Mouse (Mus musculus) layer of hippocampus, adult 18-20 months (tissue): ENCODE data around the gene Kdelr1. TPM values are rescaled to one million over a fixed set of nuclear protein-coding genes. Genes with fewer than 3 reads are reported as not detected.
A peak's percentile ranks its signal among the peaks of the same experiment; 100 is the strongest.

Experiments used
- DNase-seq, 2 experiments: peaks; one replicate each; pipeline ENCODE4 v3.0.0; 2022; ENCODE audit warnings: low spot score in 2 of 2
- total RNA-seq, 2 experiments: library from RNA; stranded (reverse); gene quantifications; 2 replicates each; pipeline ENCODE4 v1.2.3; 2021

Kdelr1 gene
- total RNA-seq, 2 experiments from 2014 or later: 71.5 to 73.9 TPM

GRCm38 (mm10) chr7:45916056-45917003 is 43.8 kb downstream of the Kdelr1 start:
- peak; percentile 76 to 77 for DNase-seq

- DNase-seq: no peak
Measured at GRCm38 (mm10) chr7:45917004-45917704, 44.6 kb downstream of the Kdelr1 start.

DNA sequence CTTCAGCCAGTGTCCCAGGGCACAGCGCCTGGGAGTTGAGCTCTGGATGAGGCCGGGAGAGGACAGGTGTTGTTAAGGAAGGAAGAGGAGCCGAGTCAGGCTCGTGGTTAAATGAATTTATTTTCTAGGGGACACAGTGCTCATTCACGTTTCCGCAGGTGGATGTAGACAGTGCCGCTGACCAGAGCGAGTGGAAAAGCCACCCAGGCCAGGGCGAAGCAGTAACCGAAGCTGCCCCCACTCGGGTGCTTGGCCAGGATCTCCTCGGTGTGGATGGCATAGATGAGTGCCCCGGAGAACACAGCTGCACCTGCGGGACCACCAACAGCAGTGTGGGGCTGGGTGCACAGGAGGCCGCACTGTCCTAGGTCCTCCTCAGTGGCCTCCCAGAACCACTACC is 45.4 kb downstream of the Kdelr1 start:
- no peak for DNase-seq

GRCm38 (mm10) chr7:45919083-45919671 is 46.6 kb downstream of the Kdelr1 start:
- DNase-seq: no peak

DNA sequence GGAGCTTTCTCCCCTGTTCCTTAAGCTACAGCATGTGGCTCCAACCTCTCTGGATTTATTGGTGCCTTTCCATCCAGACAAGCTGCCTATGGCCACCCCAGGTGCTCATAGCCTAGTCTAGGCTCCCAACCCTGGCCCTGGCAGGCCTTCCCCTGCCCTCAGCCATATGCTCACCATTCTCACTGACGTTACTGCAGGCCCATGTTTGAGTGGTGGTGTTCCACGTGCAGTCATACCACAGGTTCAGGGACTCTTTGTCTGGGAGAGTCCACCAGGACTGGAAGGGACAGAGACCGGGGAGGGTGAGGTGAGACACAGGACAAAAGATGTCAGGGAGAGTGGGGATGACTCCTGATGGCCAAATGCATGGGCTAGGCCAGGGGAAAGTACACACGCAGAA is 47.2 kb downstream of the Kdelr1 start:
- DNase-seq: no peak

GRCm38 (mm10) chr7:45920583-45921241 is 48.1 kb downstream of the Kdelr1 start:
- DNase-seq: no peak

GRCm38 (mm10) chr7:45921242-45921621 is 48.7 kb downstream of the Kdelr1 start, which contains the start of gene Emp3:
TSS of gene Emp3 (minus strand) at chr7:45921404.
- no peak for DNase-seq

DNA sequence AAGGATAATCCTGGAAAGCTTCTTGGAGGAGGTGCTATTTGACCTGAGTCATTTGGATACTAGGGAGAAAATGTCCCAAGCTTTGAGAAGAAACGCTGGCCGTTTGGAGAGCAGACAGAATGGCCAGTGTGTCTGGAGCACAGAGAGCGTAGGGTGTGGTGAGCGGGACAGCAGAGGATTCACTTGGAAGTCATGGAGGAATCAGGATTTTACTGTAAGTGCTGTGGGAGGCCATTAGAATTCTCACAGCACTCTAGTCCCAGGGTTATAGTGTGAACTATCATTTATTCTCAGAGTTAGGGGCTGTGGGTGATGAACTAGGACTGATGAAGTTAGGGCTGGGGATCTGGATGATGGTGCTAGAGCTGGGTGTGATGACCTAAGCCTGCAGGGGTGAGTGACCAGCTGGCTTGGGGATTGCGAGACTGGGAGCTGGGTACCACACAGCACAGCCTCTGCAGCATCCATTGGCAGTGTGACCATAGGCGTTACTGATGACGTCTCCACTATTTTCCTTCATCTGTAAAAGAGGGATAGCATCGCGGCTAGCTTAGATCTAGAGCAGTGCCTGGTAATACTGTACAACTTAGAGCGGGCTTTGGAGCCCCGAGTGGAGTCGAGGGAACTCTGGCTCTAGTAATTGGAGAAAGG is 49.5 kb downstream of the Kdelr1 start:
- DNase-seq: no peak

GRCm38 (mm10) chr7:45922928-45923761 is 50.6 kb downstream of the Kdelr1 start:
- peak; percentile 89 to 97 for DNase-seq

- DNase-seq: peak in 1 of 2 experiments; percentile 34
Measured at GRCm38 (mm10) chr7:45923762-45924428, 51.3 kb downstream of the Kdelr1 start, which contains the start of gene Ccdc114. TSS of gene Ccdc114 (plus strand) at chr7:45924072.

GRCm38 (mm10) chr7:45924429-45924816 is 51.9 kb downstream of the Kdelr1 start:
- no peak for DNase-seq

GRCm38 (mm10) chr7:45928626-45929295 is 56.2 kb downstream of the Kdelr1 start:
- DNase-seq: no peak

GRCm38 (mm10) chr7:45929688-45930087 is 57.1 kb downstream of the Kdelr1 start:
- DNase-seq: no peak

Other genes starting within 250 kb of the Kdelr1 start
- gene Rasip1, start 245.3 kb upstream of the Kdelr1 start, total RNA-seq: 1 to 10 TPM; 6.0 to 6.3 TPM
- 1 to 10 TPM; 1.1 to 2.3 TPM for gene Mamstr, start 232.8 kb upstream of the Kdelr1 start, total RNA-seq
- gene Fut2, start 206.4 kb upstream of the Kdelr1 start, total RNA-seq: under 1 TPM in 1 of 2 experiments, not detected in 1; 0.12 TPM
- 10 to 100 TPM in 1 of 2 experiments, 1 to 10 TPM in 1; 6.8 to 13.4 TPM for gene Ntn5, start 188.8 kb upstream of the Kdelr1 start, total RNA-seq
- 1 to 10 TPM; 2.5 to 3.5 TPM for gene Sec1, start 178.4 kb upstream of the Kdelr1 start, total RNA-seq
- gene Car11, start 172.9 kb upstream of the Kdelr1 start, total RNA-seq: 100 to 1,000 TPM; 182 TPM
- gene Dbp, start 167.7 kb upstream of the Kdelr1 start, total RNA-seq: 10 to 100 TPM; 47.6 to 50.2 TPM
- 100 to 1,000 TPM; 359 to 364 TPM for gene Rpl18, start 157.3 kb upstream of the Kdelr1 start, total RNA-seq
- gene Sphk2, start 154.8 kb upstream of the Kdelr1 start, total RNA-seq: 10 to 100 TPM; 35.8 to 37.2 TPM
- gene Fam83e, start 151.6 kb upstream of the Kdelr1 start, total RNA-seq: under 1 TPM; 0.25 to 0.27 TPM
- gene Spaca4, start 147.0 kb upstream of the Kdelr1 start, total RNA-seq: not detected
- 100 to 1,000 TPM; 274 to 289 TPM for gene Lmtk3, start 89.0 kb upstream of the Kdelr1 start, total RNA-seq
- 1 to 10 TPM; 8.1 to 8.9 TPM for gene Sult2b1, start 88.1 kb upstream of the Kdelr1 start, total RNA-seq
- gene Cyth2, start 58.2 kb upstream of the Kdelr1 start, total RNA-seq: 100 to 1,000 TPM; 135 to 155 TPM
- 1 to 10 TPM; 1.4 to 2.4 TPM for gene Kcnj14, start 48.0 kb upstream of the Kdelr1 start, total RNA-seq
- 10 to 100 TPM; 20.6 to 22.5 TPM for gene Grwd1, start 41.8 kb upstream of the Kdelr1 start, total RNA-seq
- 10 to 100 TPM; 10.6 to 10.7 TPM for gene Grin2d, start 5.6 kb downstream of the Kdelr1 start, total RNA-seq
- gene Syngr4, start 23.9 kb downstream of the Kdelr1 start, total RNA-seq: not detected
- 10 to 100 TPM; 21.8 to 22.4 TPM for gene Tmem143, start 24.2 kb downstream of the Kdelr1 start, total RNA-seq
- 1 to 10 TPM; 2.1 to 2.3 TPM for gene Emp3, start 48.6 kb downstream of the Kdelr1 start, total RNA-seq
- 1 to 10 TPM; 4.1 to 4.2 TPM for gene Ccdc114, start 51.3 kb downstream of the Kdelr1 start, total RNA-seq
- gene Abcc6, start 157.5 kb downstream of the Kdelr1 start, total RNA-seq: 1 to 10 TPM; 1.2 to 1.7 TPM
- 100 to 1,000 TPM in 1 of 2 experiments, 10 to 100 TPM in 1; 99.7 to 107 TPM for gene Nomo1, start 160.9 kb downstream of the Kdelr1 start, total RNA-seq
- 10 to 100 TPM; 33.8 to 38.5 TPM for gene Kcnj11, start 228.0 kb downstream of the Kdelr1 start, total RNA-seq